Comparison of ENCODE assay signal across 15 mouse cellular contexts in genomic region chr9:53006085-53006484, GRCm38 (mm10).
"Had no signal": no experiment of that assay in that cellular context is flagged by ENCODE, and none has a peak within 500 bp of the region (broad histone marks: within the 10 kb centered on the region; RNA-seq: fewer than 3 reads in every experiment).

No protein-coding gene starts in this region.

- H3K27me3 ChIP-seq: neural tube, embryonic 12.5 days; neural tube, embryonic 13.5 days; neural tube, embryonic 15.5 days; stomach, embryonic 15.5 days had no signal

- DNase-seq: retina, postnatal 1 day; right cerebral cortex, adult 18-20 months; right cerebral cortex, postnatal 14 days; right cerebral cortex, postnatal 25 days; right cerebral cortex, postnatal 4 days; thymus, adult 18-20 months; thymus, adult 2 months; thymus, postnatal 14 days; thymus, postnatal 25 days; thymus, postnatal 36 days; thymus, postnatal 4 days had no signal
